Mouse (Mus musculus) ovary, postnatal 10 days (tissue): ENCODE results near the gene Acadl.

Experiments used
- DNase-seq: peaks from one replicate; pipeline ENCODE4 v3.0.0; 2022; ENCODE audit warnings: low spot score

The Acadl gene

GRCm38 (mm10) chr1:66781027-66781426 lies 82.0 kb downstream of the Acadl start:
- no peak for DNase-seq
